ENCODE assay signal across 10 mouse cellular contexts in the genomic region with DNA sequence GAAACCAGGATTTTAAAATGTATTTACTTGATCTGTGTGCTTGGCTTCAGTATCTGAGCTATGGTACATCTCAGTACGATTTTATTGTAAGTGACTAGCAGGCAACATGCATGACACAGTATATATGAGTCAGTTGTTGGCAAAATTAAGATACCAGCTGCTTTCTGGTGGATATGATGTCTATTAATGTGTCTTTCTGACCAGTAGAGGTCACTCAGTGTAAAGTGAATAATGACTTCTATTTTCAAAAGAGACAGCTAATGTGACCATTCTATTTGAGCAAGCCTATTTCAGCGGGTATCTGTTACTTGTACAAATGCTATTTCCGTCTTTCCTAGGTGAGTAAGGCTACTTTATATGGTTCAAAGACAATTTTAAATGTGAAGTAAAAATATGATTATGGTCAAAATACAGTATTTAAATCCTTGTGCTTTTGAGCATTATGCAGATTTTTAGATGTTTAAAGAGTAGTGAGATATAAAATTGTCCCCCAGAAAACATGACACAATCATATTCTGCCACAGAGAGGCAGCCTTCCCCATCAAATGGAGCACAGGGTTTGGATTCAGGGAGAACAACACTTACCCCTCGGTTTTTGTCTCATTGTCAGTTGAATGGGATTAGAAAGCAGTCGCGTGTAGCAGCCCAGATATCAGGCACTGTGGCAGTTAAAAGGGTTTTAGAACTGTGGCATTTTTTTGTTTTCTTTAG.
DNase-seq lines count a peak whose midpoint lies in the region; ATAC-seq and TF ChIP-seq lines count a peak whose summit lies in the region.
"Had no signal": no experiment of that assay in that cellular context is flagged by ENCODE, and none has a peak within 500 bp of the region (broad histone marks: within the 10 kb centered on the region; RNA-seq: fewer than 3 reads in every experiment).

No protein-coding gene starts in this region.

- DNase-seq in kidney, postnatal 0 days (ENCODE audit: low spot score) = peak; percentile 63
- DNase-seq in kidney, postnatal 14 days = no peak
- peak; percentile 25 for DNase-seq in cerebellum, adult 8-10 months
- DNase-seq in natural killer cell, adult 2 months (ENCODE audit: low spot score in 2 of 2) = no peak
- DNase-seq in B cell, adult 2 months = no peak

- H3K27me3 ChIP-seq in kidney, postnatal 0 days (ENCODE audit: insufficient read depth, low read length) = no peaks in the 10 kb centered on the region
- no peaks in the 10 kb centered on the region for H3K27me3 ChIP-seq in hindbrain, embryonic 16.5 days (replicated peaks; ENCODE audit: control insufficient read depth, insufficient read depth, low read length)
- H3K27me3 ChIP-seq in neural tube, embryonic 12.5 days (replicated peaks) = no peaks in the 10 kb centered on the region
- H3K27me3 ChIP-seq: heart, embryonic 15.5 days had no signal

- H3K9me3 ChIP-seq in kidney, postnatal 0 days (replicated peaks; ENCODE audit: low read length) = no peaks in the 10 kb centered on the region
- no peaks in the 10 kb centered on the region for H3K9me3 ChIP-seq in hindbrain, embryonic 16.5 days (ENCODE audit: control insufficient read depth, low read length)
- H3K9me3 ChIP-seq in neural tube, embryonic 12.5 days = no peaks in the 10 kb centered on the region
- H3K9me3 ChIP-seq: heart, embryonic 15.5 days had no signal

- no peak; the same call in 1 of the 2 replicates for ATAC-seq in kidney, postnatal 0 days (replicated peaks; ENCODE audit: low FRiP score, low read depth)
- ATAC-seq in hindbrain, embryonic 16.5 days = peak; percentile 90
- peak; percentile 76 for ATAC-seq in neural tube, embryonic 12.5 days (ENCODE audit: low FRiP score, low read depth)
- no peak for ATAC-seq in megakaryocyte, adult 5-6 weeks (ENCODE audit: poor library complexity, severe bottlenecking)

- H3K4me1 ChIP-seq in kidney, postnatal 0 days (replicated peaks; ENCODE audit: insufficient read depth, low read length) = no peaks in the 10 kb centered on the region
- H3K4me1 ChIP-seq in hindbrain, embryonic 16.5 days (ENCODE audit: control insufficient read depth, insufficient read depth, low read depth, low read length) = no peaks in the 10 kb centered on the region
- no peaks in the 10 kb centered on the region for H3K4me1 ChIP-seq in neural tube, embryonic 12.5 days
- H3K4me1 ChIP-seq: heart, embryonic 15.5 days had no signal

- no peaks in the 10 kb centered on the region for H3K36me3 ChIP-seq in kidney, postnatal 0 days (ENCODE audit: insufficient read depth, low read length)
- no peaks in the 10 kb centered on the region for H3K36me3 ChIP-seq in hindbrain, embryonic 16.5 days (ENCODE audit: control insufficient read depth, insufficient read depth, low read length)
- no peaks in the 10 kb centered on the region for H3K36me3 ChIP-seq in neural tube, embryonic 12.5 days
- H3K36me3 ChIP-seq: heart, embryonic 15.5 days had no signal

- TF ChIP-seq CTCF in kidney, postnatal 0 days (IDR thresholded peaks at IDR 0.05; ENCODE audit: low read depth) = peak; percentile 40

- H3K4me3 ChIP-seq in kidney, postnatal 0 days (replicated peaks; ENCODE audit: low read depth, low read length) = no peak overlapping the region
- no peak overlapping the region for H3K4me3 ChIP-seq in hindbrain, embryonic 16.5 days (ENCODE audit: low read length)
- H3K4me3 ChIP-seq in neural tube, embryonic 12.5 days = no peak overlapping the region
- H3K4me3 ChIP-seq: heart, embryonic 15.5 days; myocyte had no signal

- no peak overlapping the region for H3K9ac ChIP-seq in kidney, postnatal 0 days (ENCODE audit: low read depth, low read length)
- no peak overlapping the region for H3K9ac ChIP-seq in hindbrain, embryonic 16.5 days (ENCODE audit: low read depth, low read length)
- no peak overlapping the region for H3K9ac ChIP-seq in neural tube, embryonic 12.5 days
- H3K9ac ChIP-seq: heart, embryonic 15.5 days had no signal

- WGBS in kidney, postnatal 0 days = 51% methylated on average over 6 of the region's 6 CpGs
- WGBS in hindbrain, embryonic 16.5 days = 23% methylated on average over 6 of the region's 6 CpGs
- 36% methylated on average over 6 of the region's 6 CpGs for WGBS in neural tube, embryonic 12.5 days

- H3K4me2 ChIP-seq in kidney, postnatal 0 days (ENCODE audit: low read length) = no peak overlapping the region
- H3K4me2 ChIP-seq in hindbrain, embryonic 16.5 days (ENCODE audit: low read length) = no peak overlapping the region
- H3K4me2 ChIP-seq in neural tube, embryonic 12.5 days (replicated peaks) = no peak overlapping the region
- H3K4me2 ChIP-seq: heart, embryonic 15.5 days had no signal

- no peak overlapping the region for H3K27ac ChIP-seq in kidney, postnatal 0 days
- no peak overlapping the region for H3K27ac ChIP-seq in hindbrain, embryonic 16.5 days (ENCODE audit: low read depth, low read length)
- no peak overlapping the region for H3K27ac ChIP-seq in neural tube, embryonic 12.5 days
- H3K27ac ChIP-seq: heart, embryonic 15.5 days had no signal

Comparison
In these comparisons a context has a peak if more than half of its experiments do, and no peak if none do; other contexts are left out.
1. DNase-seq: peak in kidney, postnatal 0 days (single experiment) and cerebellum, adult 8-10 months (single experiment); none in kidney, postnatal 14 days (single experiment), natural killer cell, adult 2 months (0 of 2) and B cell, adult 2 months (0 of 2).
2. ATAC-seq: peak in hindbrain, embryonic 16.5 days (single experiment) and neural tube, embryonic 12.5 days (single experiment); none in kidney, postnatal 0 days (single experiment) and megakaryocyte, adult 5-6 weeks (single experiment).